ENCODE assay signal across 27 mouse cellular contexts in the genomic region with DNA sequence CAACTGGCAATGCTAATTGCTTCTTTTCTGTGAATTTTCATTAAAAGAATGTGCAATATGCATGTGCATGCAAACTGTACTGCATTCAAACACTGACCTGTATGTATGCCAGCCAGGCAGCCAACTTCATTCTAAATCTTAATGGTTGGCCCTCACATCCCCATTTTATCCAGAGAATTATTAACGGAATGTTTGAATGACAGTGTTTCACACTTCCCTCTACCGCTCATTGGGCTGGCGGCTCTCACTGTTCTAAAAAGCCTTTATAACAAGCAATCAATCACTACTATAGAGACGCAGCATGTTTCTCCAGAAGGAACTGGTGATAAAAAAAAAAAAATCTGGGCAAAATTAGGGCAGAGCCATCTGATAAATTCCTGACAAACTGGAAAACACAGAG.
"Had no signal": no experiment of that assay in that cellular context is flagged by ENCODE, and none has a peak within 500 bp of the region (broad histone marks: within the 10 kb centered on the region; RNA-seq: fewer than 3 reads in every experiment).

No protein-coding gene starts in this region.

- H3K4me1 ChIP-seq: heart, embryonic 13.5 days; heart, embryonic 15.5 days; kidney, embryonic 15.5 days; limb, embryonic 10.5 days; liver, embryonic 13.5 days; liver, embryonic 15.5 days had no signal

- H3K4me3 ChIP-seq: heart, adult 2 months; heart, embryonic 13.5 days; heart, embryonic 15.5 days; hindbrain, embryonic 13.5 days; hindbrain, embryonic 15.5 days; kidney, embryonic 15.5 days; left cerebral cortex, adult 2 months; limb, embryonic 10.5 days; limb, embryonic 12.5 days; liver, embryonic 13.5 days; liver, embryonic 15.5 days had no signal

- H3K4me2 ChIP-seq: heart, embryonic 11.5 days; heart, embryonic 13.5 days; heart, embryonic 15.5 days; hindbrain, embryonic 13.5 days; hindbrain, embryonic 15.5 days; kidney, embryonic 15.5 days; limb, embryonic 12.5 days; liver, embryonic 11.5 days; liver, embryonic 13.5 days; liver, embryonic 15.5 days had no signal

- H3K36me3 ChIP-seq: heart, embryonic 15.5 days; hindbrain, embryonic 13.5 days; hindbrain, embryonic 15.5 days; limb, embryonic 10.5 days; liver, embryonic 13.5 days; liver, embryonic 15.5 days had no signal

- H3K27ac ChIP-seq: heart, adult 2 months; heart, embryonic 13.5 days; heart, embryonic 15.5 days; hindbrain, embryonic 13.5 days; hindbrain, embryonic 15.5 days; hindbrain, postnatal 0 days; kidney, embryonic 15.5 days; kidney, postnatal 0 days; left cerebral cortex, adult 2 months; limb, embryonic 10.5 days; limb, embryonic 12.5 days; liver, embryonic 13.5 days; liver, embryonic 15.5 days had no signal

- H3K9me3 ChIP-seq: heart, embryonic 13.5 days; heart, embryonic 15.5 days; hindbrain, embryonic 13.5 days; hindbrain, embryonic 15.5 days; kidney, embryonic 15.5 days; limb, embryonic 10.5 days; limb, embryonic 12.5 days; liver, embryonic 13.5 days; liver, embryonic 15.5 days had no signal

- ATAC-seq: hindbrain, postnatal 0 days; intestine, embryonic 16.5 days had no signal

- H3K27me3 ChIP-seq: heart, embryonic 13.5 days; heart, embryonic 15.5 days; hindbrain, embryonic 13.5 days; hindbrain, embryonic 15.5 days; kidney, embryonic 15.5 days; limb, embryonic 12.5 days; liver, embryonic 13.5 days; liver, embryonic 15.5 days had no signal

- DNase-seq: gastrocnemius, postnatal 14 days; gastrocnemius, postnatal 36 days; heart, adult 11 months; heart, adult 2 months; heart, postnatal 14 days; heart, postnatal 36 days; kidney, adult 11 months; kidney, adult 2 months; kidney, adult 9 months; kidney, postnatal 14 days; kidney, postnatal 36 days; liver; liver, embryonic 13.5 days had no signal

- H3K9ac ChIP-seq: heart, embryonic 13.5 days; heart, embryonic 15.5 days; hindbrain, embryonic 13.5 days; hindbrain, embryonic 15.5 days; kidney, embryonic 15.5 days; limb, embryonic 12.5 days; liver, embryonic 13.5 days; liver, embryonic 15.5 days had no signal
